Mouse (Mus musculus): ENCODE measurements around the gene Gm49354. TPM values are rescaled to one million over a fixed set of nuclear protein-coding genes. Genes with fewer than 3 reads are reported as not detected.
"Not testable (repeated sequence)": the region's sequence is repeated elsewhere in the genome, so short reads cannot be mapped to it uniquely, and the experiment has no call there.

Gm49354 gene
- polyA plus RNA-seq, 1 experiment from 2014 or later, result not detected

- WGBS (ENCODE audit: insufficient replicate concordance), result 5% methylated on average over 6 of the region's 6 CpGs
- peak; percentile 79 for DNase-seq
- not testable (repeated sequence) for H3K27me3 ChIP-seq; H3K9me3 ChIP-seq (replicated peaks); ATAC-seq (ENCODE audit: low read depth); H3K36me3 ChIP-seq
- H3K4me1 ChIP-seq (replicated peaks), result peaks cover 85% of the 10 kb centered on the region
- H3K4me2 ChIP-seq, result peak overlapping the region; percentile 54
- H3K4me3 ChIP-seq (replicated peaks), result 0 out of 2 replicates have a peak overlapping the region, but pooled peaks have one; percentile 13
- peak overlapping the region; percentile 51; the same call in 1 of the 2 replicates for H3K9ac ChIP-seq
- H3K27ac ChIP-seq, result peak overlapping the region; percentile 97
Measured at GRCm38 (mm10) chr13:59734347-59734746, 47.7 kb downstream of the Gm49354 start.

GRCm38 (mm10) chr13:59733936-59734335 lies 48.1 kb downstream of the Gm49354 start:
- Histone ChIP-seq H3K9me3 (replicated peaks) (no peaks in the 10 kb centered on the region), H3K4me2 (peak overlapping the region; percentile 54), H3K27me3 (0 out of 2 replicates have a peak, but pooled peaks cover 3% of the 10 kb centered on the region), H3K36me3 (no peaks in the 10 kb centered on the region), H3K9ac (no peak overlapping the region), H3K4me3 (replicated peaks) (no peak overlapping the region), H3K27ac (peak overlapping the region; percentile 63), H3K4me1 (replicated peaks) (peaks cover 81% of the 10 kb centered on the region)
- ATAC-seq (ENCODE audit: low read depth), result no peak
- DNase-seq, result no peak
- WGBS (ENCODE audit: insufficient replicate concordance), result 67% methylated on average over 4 of the region's 4 CpGs

- peaks cover 72% of the 10 kb centered on the region for H3K4me1 ChIP-seq (replicated peaks)
- ATAC-seq (ENCODE audit: low read depth), result no peak
- 34% methylated on average over 7 of the region's 7 CpGs for WGBS (ENCODE audit: insufficient replicate concordance)
Measured at GRCm38 (mm10) chr13:59731652-59732051, 50.4 kb downstream of the Gm49354 start, which contains the start of gene Spata31d1d. TSS of gene Spata31d1d (minus strand) at chr13:59731752.

GRCm38 (mm10) chr13:59728378-59729093 lies 53.5 kb downstream of the Gm49354 start:
- WGBS (ENCODE audit: insufficient replicate concordance), result 19% methylated on average over 7 of the region's 7 CpGs
- H3K36me3 ChIP-seq, result no peaks in the 10 kb centered on the region
- peaks cover 40% of the 10 kb centered on the region for H3K27me3 ChIP-seq
- peaks cover 56% of the 10 kb centered on the region for H3K4me1 ChIP-seq (replicated peaks)
- H3K9ac ChIP-seq, result 0 out of 2 replicates have a peak overlapping the region, but pooled peaks have one; percentile 2
- H3K4me2 ChIP-seq, result no peak overlapping the region
- H3K27ac ChIP-seq, result no peak overlapping the region
- H3K9me3 ChIP-seq (replicated peaks), result no peaks in the 10 kb centered on the region
- ATAC-seq (ENCODE audit: low read depth), result peak; percentile 80
- DNase-seq, result peak; percentile 80
- H3K4me3 ChIP-seq (replicated peaks), result no peak overlapping the region

More at GRCm38 (mm10) chr13:59731652-59732051, 50.4 kb downstream of the Gm49354 start, which contains the start of gene Spata31d1d:
- H3K27me3 ChIP-seq, result peaks cover 19% of the 10 kb centered on the region
- peak within 1 kb of the TSS; percentile 65 for H3K27ac ChIP-seq
- H3K9ac ChIP-seq, result no peak within 1 kb of the TSS
- DNase-seq, result no peak
- no peak within 1 kb of the TSS for H3K4me3 ChIP-seq (replicated peaks)
- H3K36me3 ChIP-seq, result no peaks in the 10 kb centered on the region
- no peak within 1 kb of the TSS for H3K4me2 ChIP-seq
- no peaks in the 10 kb centered on the region for H3K9me3 ChIP-seq (replicated peaks)

GRCm38 (mm10) chr13:59726139-59726867 lies 55.7 kb downstream of the Gm49354 start:
- H3K27me3 ChIP-seq, result peaks cover 40% of the 10 kb centered on the region
- no peak for DNase-seq
- no peaks in the 10 kb centered on the region for H3K36me3 ChIP-seq
- no peaks in the 10 kb centered on the region for H3K9me3 ChIP-seq (replicated peaks)
- 0 out of 2 replicates have a peak overlapping the region, but pooled peaks have one; percentile 7 for H3K4me3 ChIP-seq (replicated peaks)
- 25% methylated on average over 29 of the region's 29 CpGs for WGBS (ENCODE audit: insufficient replicate concordance)
- H3K27ac ChIP-seq, result no peak overlapping the region
- no peak overlapping the region; the same call in 1 of the 2 replicates for H3K9ac ChIP-seq
- ATAC-seq (ENCODE audit: low read depth), result no peak
- H3K4me1 ChIP-seq (replicated peaks), result peaks cover 52% of the 10 kb centered on the region
- H3K4me2 ChIP-seq, result peak overlapping the region; percentile 22

GRCm38 (mm10) chr13:59722089-59722488 lies 60.0 kb downstream of the Gm49354 start:
- H3K27me3 ChIP-seq, result peaks cover 26% of the 10 kb centered on the region
- H3K27ac ChIP-seq; H3K4me3 ChIP-seq (replicated peaks); H3K36me3 ChIP-seq; H3K9ac ChIP-seq; H3K9me3 ChIP-seq (replicated peaks); H3K4me2 ChIP-seq: not testable (repeated sequence)
- H3K4me1 ChIP-seq (replicated peaks), result peaks cover 58% of the 10 kb centered on the region
- DNase-seq (peak; percentile 42), ATAC-seq (ENCODE audit: low read depth) (peak; percentile 70)
- 52% methylated on average over 1 of the region's 1 CpGs for WGBS (ENCODE audit: insufficient replicate concordance)

- Histone ChIP-seq H3K27me3 (peaks cover 9% of the 10 kb centered on the region), H3K4me1 (replicated peaks) (peaks cover 62% of the 10 kb centered on the region), H3K27ac (no peak overlapping the region; the same call in 1 of the 2 replicates), H3K9ac (0 out of 2 replicates have a peak overlapping the region, but pooled peaks have one; percentile 7), H3K9me3 (replicated peaks) (no peaks in the 10 kb centered on the region), H3K4me2 (no peak overlapping the region), H3K36me3 (no peaks in the 10 kb centered on the region), H3K4me3 (replicated peaks) (no peak overlapping the region)
- DNase-seq, result no peak
- ATAC-seq (ENCODE audit: low read depth), result peak; percentile 66
- 68% methylated on average over 1 of the region's 1 CpGs for WGBS (ENCODE audit: insufficient replicate concordance)
Measured at GRCm38 (mm10) chr13:59719475-59719874, 62.6 kb downstream of the Gm49354 start.

GRCm38 (mm10) chr13:59718857-59719440 lies 63.1 kb downstream of the Gm49354 start:
- peak overlapping the region; percentile 13; the same call in 1 of the 2 replicates for H3K27ac ChIP-seq
- DNase-seq; H3K36me3 ChIP-seq; H3K4me3 ChIP-seq (replicated peaks); H3K9me3 ChIP-seq (replicated peaks); H3K4me2 ChIP-seq: not testable (repeated sequence)
- peak; percentile 52; the same call in 1 of the 2 replicates for ATAC-seq (ENCODE audit: low read depth)
- WGBS (ENCODE audit: insufficient replicate concordance), result 29% methylated on average over 6 of the region's 6 CpGs
- peaks cover 58% of the 10 kb centered on the region for H3K4me1 ChIP-seq (replicated peaks)
- 0 out of 2 replicates have a peak overlapping the region, but pooled peaks have one; percentile 7 for H3K9ac ChIP-seq
- H3K27me3 ChIP-seq, result peaks cover 14% of the 10 kb centered on the region

GRCm38 (mm10) chr13:59713710-59714109 lies 68.3 kb downstream of the Gm49354 start:
- H3K27me3 ChIP-seq, result peaks cover 36% of the 10 kb centered on the region
- H3K4me1 ChIP-seq (replicated peaks), result peaks cover 24% of the 10 kb centered on the region
- H3K27ac ChIP-seq, result no peak overlapping the region
- 37% methylated on average over 3 of the region's 3 CpGs for WGBS (ENCODE audit: insufficient replicate concordance)
- no peak overlapping the region for H3K4me3 ChIP-seq (replicated peaks)
- H3K9ac ChIP-seq, result no peak overlapping the region
- no peaks in the 10 kb centered on the region for H3K9me3 ChIP-seq (replicated peaks)
- H3K36me3 ChIP-seq, result no peaks in the 10 kb centered on the region
- ATAC-seq (ENCODE audit: low read depth) (no peak), DNase-seq (no peak)
- H3K4me2 ChIP-seq, result no peak overlapping the region

- H3K36me3 ChIP-seq; H3K4me2 ChIP-seq; H3K27ac ChIP-seq; H3K4me3 ChIP-seq (replicated peaks); ATAC-seq (ENCODE audit: low read depth); DNase-seq; H3K9ac ChIP-seq; H3K9me3 ChIP-seq (replicated peaks): not testable (repeated sequence)
- H3K4me1 ChIP-seq (replicated peaks), result peaks cover 17% of the 10 kb centered on the region
- peaks cover 36% of the 10 kb centered on the region for H3K27me3 ChIP-seq
- WGBS (ENCODE audit: insufficient replicate concordance), result 66% methylated on average over 3 of the region's 3 CpGs
Measured at GRCm38 (mm10) chr13:59711984-59712383, 70.1 kb downstream of the Gm49354 start, which contains the start of gene Spata31d1b. TSS of gene Spata31d1b (plus strand) at chr13:59712284.

GRCm38 (mm10) chr13:59710230-59710629 lies 71.8 kb downstream of the Gm49354 start, which contains the start of gene Spata31d1a:
TSS of gene Spata31d1a (minus strand) at chr13:59710330.
- DNase-seq, result no peak
- no peak within 1 kb of the TSS for H3K4me2 ChIP-seq
- no peak for ATAC-seq (ENCODE audit: low read depth)
- no peak within 1 kb of the TSS for H3K27ac ChIP-seq
- H3K9ac ChIP-seq, result no peak within 1 kb of the TSS
- WGBS (ENCODE audit: insufficient replicate concordance), result 80% methylated on average over 15 of the region's 15 CpGs
- H3K9me3 ChIP-seq (replicated peaks), result no peaks in the 10 kb centered on the region
- H3K27me3 ChIP-seq, result peaks cover 33% of the 10 kb centered on the region
- H3K4me3 ChIP-seq (replicated peaks), result no peak within 1 kb of the TSS
- peaks cover 5% of the 10 kb centered on the region for H3K4me1 ChIP-seq (replicated peaks)
- no peaks in the 10 kb centered on the region for H3K36me3 ChIP-seq
